Mouse (Mus musculus) hindbrain, postnatal 0 days (tissue): Measurements from ENCODE around the gene Gpc5. TPM values are rescaled to one million over a fixed set of nuclear protein-coding genes. Genes with fewer than 3 reads are reported as not detected.

Source experiments
- ATAC-seq: fragments of 200-750 bp; cut with Nextera tagmentation; 2 replicates; pipeline ENCODE4 v1.8.0; 2017; ENCODE audit warnings: mild to moderate bottlenecking, moderate TSS enrichment, moderate library complexity
- DNase-seq: peaks from one replicate; pipeline ENCODE4 v3.0.0-alpha.2; 2015; ENCODE audit warnings: low spot score
- H3K27ac ChIP-seq: fragments of 300-500 bp; sonication (generic); 2 replicates; pipeline ENCODE4 v1.5.1; 2014; ENCODE audit warnings: mild to moderate bottlenecking
- H3K27me3 ChIP-seq: fragments of 300-500 bp; sonication (generic); 2 replicates; pipeline ENCODE4 v1.6.1; 2014; ENCODE audit warnings: low read length, mixed read lengths; ENCODE audit not compliant: insufficient read depth
- H3K36me3 ChIP-seq: fragments of 300-500 bp; sonication (generic); 2 replicates; pipeline ENCODE4 v1.6.1; 2014; ENCODE audit warnings: low read length, mixed read lengths; ENCODE audit not compliant: insufficient read depth
- H3K4me1 ChIP-seq: fragments of 300-500 bp; sonication (generic); 2 replicates; pipeline ENCODE4 v1.6.1; 2014; ENCODE audit warnings: antibody characterized with exemption, low read length, mixed read lengths; ENCODE audit not compliant: insufficient read depth
- H3K4me2 ChIP-seq: fragments of 300-500 bp; sonication (generic); 2 replicates; pipeline ENCODE4 v1.6.1; 2014; ENCODE audit warnings: low read depth, mild to moderate bottlenecking, low read length, moderate library complexity, mixed read lengths
- H3K4me3 ChIP-seq: fragments of 300-500 bp; sonication (generic); 2 replicates; pipeline ENCODE4 v1.5.1; 2014; ENCODE audit warnings: low read length
- H3K9ac ChIP-seq: fragments of 300-500 bp; sonication (generic); replicated peaks from 2 replicates; pipeline ENCODE4 v1.6.1; 2014; ENCODE audit warnings: mild to moderate bottlenecking, low read length, moderate library complexity, mixed read lengths
- H3K9me3 ChIP-seq: fragments of 300-500 bp; sonication (generic); 2 replicates; pipeline ENCODE4 v1.6.1; 2016; ENCODE audit warnings: low read length, mixed read lengths
- CTCF ChIP-seq: IDR thresholded peaks from 2 replicates; pipeline ENCODE4 v1.5.1; 2016; ENCODE audit warnings: antibody characterized with exemption, control low read depth, low read depth
- WGBS: fragments of 180-500 bp; shearing (Covaris S2); extraction: QIAGEN DNeasy Blood & Tissue Kit; methylation state at CpG from one replicate; pipeline ENCODE4 v1.1.7; 2014; 5-methylcytosine and 5-hydroxymethylcytosine counted together
- polyA plus RNA-seq: library from polyadenylated mRNA; unstranded; fragments of >200 nt; fragmentation: Nextera tagmentation; extraction: Ambion mirVana; gene quantifications from 2 replicates; pipeline ENCODE4 v1.2.1, GENCODE M21; 2015
- total RNA-seq: library from RNA; depleted of rRNA; stranded (reverse); fragments of >200 nt; gene quantifications from 2 replicates; pipeline ENCODE4 v1.2.3, GENCODE M21; 2014

The Gpc5 gene
- total and polyA plus RNA-seq, 2 experiments from 2014 or later = 17.4 to 25.6 TPM

DNA sequence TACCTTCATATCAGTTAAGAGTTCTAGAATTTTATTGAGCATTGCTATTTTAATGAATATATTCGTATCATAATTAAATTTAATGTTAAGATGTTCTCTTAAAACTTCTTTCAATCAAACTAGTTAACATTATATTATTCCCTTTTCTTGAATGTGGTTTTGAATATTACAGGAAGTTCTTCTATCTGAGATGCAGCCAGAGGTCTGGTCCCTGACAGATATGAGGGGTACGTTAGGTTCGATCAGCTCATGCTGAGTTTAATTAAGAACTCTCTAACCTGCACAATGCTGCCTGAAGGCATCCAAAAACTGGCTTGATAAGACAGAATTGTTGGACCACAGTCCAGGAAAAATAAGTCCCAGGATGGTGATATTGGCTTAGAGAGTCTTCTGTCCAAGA, 161.1 kb downstream of the Gpc5 start:
- Histone ChIP-seq H3K27ac (no peak overlapping the region), H3K4me2 (no peak overlapping the region), H3K27me3 (no peaks in the 10 kb centered on the region), H3K9me3 (no peaks in the 10 kb centered on the region), H3K9ac (no peak overlapping the region), H3K4me1 (no peaks in the 10 kb centered on the region), H3K4me3 (no peak overlapping the region), H3K36me3 (no peaks in the 10 kb centered on the region)
- no peak for TF ChIP-seq CTCF
- DNase-seq = no peak
- no peak for ATAC-seq
- 79% methylated on average over 3 of the region's 3 CpGs for WGBS

DNA sequence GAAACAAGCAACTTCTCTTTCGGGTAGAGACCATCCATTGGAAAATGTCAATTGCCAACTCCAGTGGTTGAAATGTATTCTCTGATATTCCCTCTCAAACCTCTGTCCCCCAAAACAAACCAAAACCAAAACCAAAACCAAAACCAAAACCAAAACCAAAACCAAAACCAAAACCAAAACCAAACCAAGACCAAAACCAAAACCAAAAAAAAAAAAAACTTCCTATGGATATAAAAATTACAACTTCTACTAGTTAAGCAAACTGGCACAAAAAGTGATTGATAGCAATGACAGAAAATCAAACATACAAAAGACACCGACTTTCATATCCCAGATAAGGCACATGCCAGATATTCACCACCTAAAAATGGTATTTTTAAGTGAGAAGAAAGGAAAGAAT, 161.7 kb downstream of the Gpc5 start:
- Histone ChIP-seq H3K4me2 (no peak overlapping the region), H3K9ac (no peak overlapping the region), H3K27me3 (no peaks in the 10 kb centered on the region), H3K4me1 (no peaks in the 10 kb centered on the region), H3K9me3 (no peaks in the 10 kb centered on the region), H3K4me3 (no peak overlapping the region), H3K36me3 (no peaks in the 10 kb centered on the region), H3K27ac (no peak overlapping the region)
- TF ChIP-seq CTCF = no peak
- ATAC-seq = no peak
- whole genome bisulfite sequencing = 91% methylated on average over 2 of the region's 2 CpGs
- no peak for DNase-seq

DNA sequence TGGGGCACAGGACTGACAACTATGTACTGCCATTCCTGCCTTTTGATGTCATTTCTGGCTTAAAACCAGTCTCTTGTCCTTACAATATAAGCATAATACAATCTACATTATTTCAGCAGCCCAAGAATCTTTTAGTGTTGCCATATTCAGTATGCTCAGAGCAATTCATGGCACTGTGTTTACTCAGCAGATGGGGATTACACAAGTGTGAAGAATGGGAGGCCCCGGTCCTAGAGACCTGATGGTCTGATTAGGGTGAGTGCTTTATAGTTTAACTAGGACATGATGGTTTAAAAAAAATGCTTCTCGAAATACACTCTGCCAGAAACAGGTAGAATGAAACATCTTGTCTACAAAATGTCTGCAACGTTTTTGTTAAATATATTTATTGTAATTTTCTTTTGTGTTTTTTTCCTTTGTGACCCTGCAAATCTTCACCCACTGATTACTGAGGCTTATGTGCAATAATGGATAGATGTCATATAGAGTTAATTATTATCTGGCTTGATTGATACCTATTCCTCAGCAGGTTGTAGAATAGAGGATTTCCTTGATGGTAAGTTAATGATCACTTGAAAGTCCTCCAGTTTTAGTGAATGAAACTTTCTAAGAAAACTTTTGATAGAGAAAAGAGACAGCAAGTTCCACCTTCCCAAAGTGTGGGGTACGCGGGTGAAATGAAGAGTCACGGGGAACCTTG, 177.8 kb downstream of the Gpc5 start:
- Histone ChIP-seq H3K27ac (no peak overlapping the region), H3K36me3 (no peaks in the 10 kb centered on the region), H3K4me1 (no peaks in the 10 kb centered on the region), H3K9ac (no peak overlapping the region), H3K4me2 (no peak overlapping the region), H3K27me3 (no peaks in the 10 kb centered on the region), H3K9me3 (no peaks in the 10 kb centered on the region), H3K4me3 (no peak overlapping the region)
- ATAC-seq = no peak
- 89% methylated on average over 6 of the region's 6 CpGs for WGBS
- TF ChIP-seq CTCF = no peak
- no peak for DNase-seq

DNA sequence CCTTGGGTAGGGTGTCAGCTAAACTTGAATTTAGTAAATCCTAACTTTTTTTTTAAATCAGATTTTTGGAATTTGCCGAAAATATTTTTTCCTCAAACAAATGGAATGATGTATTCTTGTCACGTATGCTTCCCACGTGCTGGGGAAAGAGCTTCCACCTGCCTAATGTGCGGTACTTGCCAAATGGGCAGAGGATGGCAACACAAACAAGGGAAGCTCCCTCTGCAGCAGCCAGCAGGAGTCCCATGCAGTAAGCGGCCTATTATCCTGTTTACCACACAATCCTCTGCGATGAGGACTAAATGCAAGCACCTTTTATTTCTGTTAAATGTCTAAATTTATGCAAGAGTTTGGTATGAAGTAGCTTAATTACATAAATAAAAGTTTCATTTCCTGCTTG, 178.4 kb downstream of the Gpc5 start:
- Histone ChIP-seq H3K36me3 (no peaks in the 10 kb centered on the region), H3K4me2 (no peak overlapping the region), H3K27ac (no peak overlapping the region), H3K4me1 (no peaks in the 10 kb centered on the region), H3K27me3 (no peaks in the 10 kb centered on the region), H3K4me3 (no peak overlapping the region), H3K9ac (no peak overlapping the region), H3K9me3 (no peaks in the 10 kb centered on the region)
- 67% methylated on average over 6 of the region's 6 CpGs for WGBS
- DNase-seq (no peak), ATAC-seq (no peak)
- no peak for TF ChIP-seq CTCF

DNA sequence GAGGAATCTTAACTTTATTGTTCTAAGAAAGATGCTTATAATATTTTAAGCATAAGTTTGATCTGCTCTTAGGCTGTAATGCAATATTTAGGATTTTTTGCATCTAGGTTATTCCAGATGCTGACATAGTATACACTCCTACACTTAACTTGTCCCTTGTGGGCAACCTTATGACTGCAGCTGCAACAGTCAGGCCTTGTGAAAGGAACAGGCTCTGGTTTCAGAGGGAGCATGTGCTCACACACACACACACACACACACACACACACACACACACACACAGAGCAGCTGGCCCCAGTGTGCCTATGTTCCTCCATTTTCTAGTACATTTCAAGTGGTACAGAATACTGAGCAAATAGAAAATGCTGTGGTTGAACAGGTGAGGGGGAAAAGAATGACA, 190.8 kb downstream of the Gpc5 start:
- H3K36me3 ChIP-seq = no peaks in the 10 kb centered on the region
- TF ChIP-seq CTCF = no peak

DNA sequence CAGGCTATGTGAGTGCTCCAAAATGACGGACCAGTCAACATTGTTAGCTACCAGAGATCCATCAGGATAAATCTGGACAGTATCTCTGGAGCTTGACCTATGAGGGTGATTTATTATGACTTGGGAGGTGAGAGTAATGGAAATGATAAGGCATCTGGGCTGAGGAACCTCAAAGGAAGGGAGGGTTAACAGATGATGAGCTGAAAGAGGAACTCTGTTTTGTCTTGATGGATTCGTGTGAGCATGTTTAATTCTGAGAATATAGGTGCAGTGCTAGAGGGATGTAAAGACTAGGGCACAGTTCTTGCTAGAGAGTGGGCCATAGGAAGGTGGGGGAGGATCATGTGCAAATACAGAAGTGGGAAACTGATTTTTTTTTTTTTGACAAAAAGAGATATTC, 232.2 kb downstream of the Gpc5 start:
- Histone ChIP-seq H3K27ac (no peak overlapping the region), H3K27me3 (no peaks in the 10 kb centered on the region), H3K4me2 (no peak overlapping the region), H3K4me3 (no peak overlapping the region), H3K9me3 (no peaks in the 10 kb centered on the region), H3K36me3 (no peaks in the 10 kb centered on the region), H3K9ac (no peak overlapping the region), H3K4me1 (no peaks in the 10 kb centered on the region)
- no peak for TF ChIP-seq CTCF
- ATAC-seq (no peak), DNase-seq (no peak)
- 85% methylated on average over 2 of the region's 2 CpGs for WGBS

More for the DNA sequence above, 190.8 kb downstream of the Gpc5 start:
- Histone ChIP-seq H3K27me3 (no peaks in the 10 kb centered on the region), H3K4me2 (no peak overlapping the region), H3K27ac (no peak overlapping the region), H3K9ac (no peak overlapping the region), H3K9me3 (no peaks in the 10 kb centered on the region), H3K4me3 (no peak overlapping the region), H3K4me1 (no peaks in the 10 kb centered on the region)
- no peak for DNase-seq
- ATAC-seq = no peak

DNA sequence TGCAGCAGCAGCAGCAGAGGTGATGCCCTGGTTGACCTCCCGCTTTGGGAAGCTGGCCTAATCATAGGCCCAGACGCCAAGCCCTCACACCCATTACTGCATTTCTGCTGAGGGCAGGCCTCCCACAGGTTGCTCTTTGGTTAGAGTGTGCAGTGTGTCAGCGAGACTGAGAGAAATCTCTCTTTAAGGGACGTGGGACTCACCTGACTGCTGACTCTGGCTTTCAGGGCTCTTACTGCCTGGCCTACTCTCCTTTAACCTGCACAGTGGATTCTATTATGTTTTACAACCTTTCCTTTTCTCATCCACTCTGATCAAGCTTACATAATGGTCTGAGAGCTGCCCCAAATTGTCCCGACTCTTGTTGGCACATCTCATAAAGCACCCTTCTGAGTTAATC, 234.4 kb downstream of the Gpc5 start:
- H3K9me3 ChIP-seq = no peaks in the 10 kb centered on the region

More for the DNA sequence above, 234.4 kb downstream of the Gpc5 start:
- H3K9ac ChIP-seq = no peak overlapping the region
- no peak overlapping the region for H3K27ac ChIP-seq
- ATAC-seq = no peak
- no peaks in the 10 kb centered on the region for H3K4me1 ChIP-seq
- DNase-seq = no peak
- H3K27me3 ChIP-seq = no peaks in the 10 kb centered on the region
- WGBS = 57% methylated on average over 5 of the region's 5 CpGs
- no peak overlapping the region for H3K4me3 ChIP-seq
- TF ChIP-seq CTCF = no peak
- no peak overlapping the region for H3K4me2 ChIP-seq
- H3K36me3 ChIP-seq = no peaks in the 10 kb centered on the region
